Mouse (Mus musculus) layer of hippocampus, postnatal 14 days (tissue): Measurements from ENCODE around the gene Olfr1423. TPM values are rescaled to one million over a fixed set of nuclear protein-coding genes. Genes with fewer than 3 reads are reported as not detected.
"Not testable (repeated sequence)": the region's sequence is repeated elsewhere in the genome, so short reads cannot be mapped to it uniquely, and the experiment has no call there.

Source experiments
- DNase-seq, 2 experiments: peaks; one replicate each; pipeline ENCODE4 v3.0.0; 2021 to 2022; ENCODE audit warnings: low spot score in 2 of 2, mixed read lengths in 1 of 2
- long read RNA-seq, 2 experiments: library from polyadenylated mRNA; stranded (forward); transcript quantifications; one replicate each; pipeline ENCODE4 v2.0.0; 2021
- total RNA-seq, 2 experiments: library from RNA; stranded (reverse); gene quantifications; 2 replicates each; pipeline ENCODE4 v1.2.3; 2021

Olfr1423 gene
- not detected for total RNA-seq
- long read RNA-seq, experiment 1, result 0 reads
- long read RNA-seq, experiment 2, result 0 reads

GRCm38 (mm10) chr19:12041217-12041616 lies at the start of gene Olfr1423:
TSS of gene Olfr1423 (minus strand) at chr19:12041317.
- no peak for DNase-seq

- not testable (repeated sequence) for DNase-seq
Observed at GRCm38 (mm10) chr19:12077631-12078030, 36.5 kb upstream of the Olfr1423 start, which contains the start of gene Olfr1425. TSS of gene Olfr1425 (minus strand) at chr19:12077731.

GRCm38 (mm10) chr19:12069546-12069945 lies 28.4 kb upstream of the Olfr1423 start:
- DNase-seq, result not testable (repeated sequence)

DNA sequence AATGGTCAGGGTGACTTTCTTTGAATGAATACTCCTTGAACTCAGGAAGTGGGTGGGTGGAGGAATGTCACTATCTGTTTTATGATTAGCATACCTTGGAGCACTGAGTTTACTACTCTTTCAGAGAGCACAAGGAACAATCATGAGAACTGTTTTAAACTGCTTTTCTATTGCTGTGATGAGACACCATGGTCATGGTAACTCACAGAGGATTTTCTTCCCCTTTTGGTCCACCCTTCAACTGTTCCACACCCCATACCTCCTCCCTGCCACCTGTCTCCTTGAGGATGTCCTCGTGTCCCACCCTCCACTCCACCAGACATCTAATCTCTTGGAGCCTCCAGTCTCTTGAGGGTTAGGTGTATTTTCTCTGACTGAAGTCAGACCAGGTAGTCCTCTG lies 26.7 kb upstream of the Olfr1423 start:
- DNase-seq, result not testable (repeated sequence)

GRCm38 (mm10) chr19:12062582-12062981 lies 21.5 kb upstream of the Olfr1423 start, which contains the start of gene Olfr1424:
TSS of gene Olfr1424 (minus strand) at chr19:12062682.
- not testable (repeated sequence) for DNase-seq

GRCm38 (mm10) chr19:12043163-12043562 lies 2.0 kb upstream of the Olfr1423 start:
- DNase-seq, result no peak

DNA sequence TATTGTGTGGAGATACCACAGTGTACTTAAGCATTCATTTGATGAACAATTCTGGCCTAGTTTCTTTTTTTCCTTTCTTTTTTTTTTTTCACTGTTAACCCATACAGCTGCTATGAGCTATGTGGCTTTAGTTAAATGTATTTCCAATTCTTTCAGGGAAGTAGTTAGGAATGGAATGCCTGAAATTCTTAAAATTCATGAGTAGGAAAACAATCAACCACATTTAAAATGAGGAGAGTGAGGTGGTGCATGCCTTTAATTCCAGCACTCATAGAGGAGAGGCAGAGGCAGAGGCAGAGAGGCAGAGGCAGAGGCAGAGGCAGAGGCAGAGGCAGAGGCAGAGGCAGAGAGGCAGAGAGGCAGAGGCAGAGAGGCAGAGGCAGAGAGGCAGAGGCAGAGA lies 3.4 kb downstream of the Olfr1423 start:
- no peak for DNase-seq

DNA sequence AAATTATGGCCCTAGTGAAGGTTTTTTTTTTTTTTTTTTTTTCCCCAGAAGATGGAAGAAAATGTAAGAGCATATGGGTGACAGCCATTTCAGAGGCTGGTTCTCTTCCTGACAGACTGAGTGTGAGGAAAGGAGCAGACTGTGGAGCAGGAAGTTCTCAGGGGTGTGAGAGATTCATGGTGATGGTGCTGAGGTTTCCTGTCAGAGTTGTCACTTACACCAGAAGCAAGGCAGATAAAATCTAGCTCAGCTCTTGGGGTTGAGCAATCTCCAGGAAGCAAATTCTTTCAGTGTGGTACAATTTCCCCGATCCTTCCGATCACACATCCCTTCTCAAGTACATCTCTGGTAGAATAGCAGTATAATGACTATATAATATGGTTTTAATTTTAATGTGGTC lies 14.5 kb downstream of the Olfr1423 start:
- DNase-seq, result no peak

DNA sequence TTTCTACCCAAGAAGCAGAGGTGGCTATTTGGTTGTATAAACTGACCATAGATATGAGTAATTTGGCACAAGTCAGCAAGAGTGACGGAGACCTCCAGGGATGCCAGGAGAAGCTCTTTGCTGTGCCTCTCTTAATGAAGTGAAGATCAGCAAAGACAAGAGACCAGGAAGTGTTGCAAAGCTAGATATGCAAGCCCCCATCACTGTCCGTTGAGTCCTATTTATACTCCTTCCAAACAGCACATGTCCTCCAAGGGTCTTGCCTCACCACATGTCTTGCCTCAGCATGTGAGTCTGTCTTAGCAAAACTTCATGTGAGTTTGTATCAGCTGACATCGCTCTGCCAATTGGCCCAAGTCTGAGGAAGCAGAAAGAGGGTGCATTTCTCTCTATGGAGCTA lies 15.8 kb downstream of the Olfr1423 start:
- DNase-seq, result no peak

GRCm38 (mm10) chr19:12024149-12024548 lies 17.0 kb downstream of the Olfr1423 start:
- DNase-seq, result no peak

DNA sequence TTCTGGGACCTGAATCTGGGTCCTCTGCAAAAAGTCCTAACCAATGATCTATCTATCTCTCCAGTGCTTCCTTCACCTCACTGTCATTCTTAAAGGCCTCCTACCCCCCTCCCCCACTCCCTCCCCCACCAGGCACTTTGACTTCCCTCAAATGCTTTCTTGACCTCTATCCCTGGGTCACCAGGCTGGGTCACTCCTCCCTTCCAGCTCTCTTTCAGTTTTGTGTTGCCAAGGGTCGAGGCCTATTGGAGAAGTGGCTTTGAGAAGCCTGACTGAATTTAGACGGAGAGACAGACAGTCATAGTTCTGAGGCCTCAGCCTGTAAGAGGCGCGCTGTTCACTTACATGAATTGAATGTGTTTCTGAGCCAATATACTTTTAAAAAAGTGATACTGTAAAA lies 24.9 kb downstream of the Olfr1423 start:
- no peak for DNase-seq

DNA sequence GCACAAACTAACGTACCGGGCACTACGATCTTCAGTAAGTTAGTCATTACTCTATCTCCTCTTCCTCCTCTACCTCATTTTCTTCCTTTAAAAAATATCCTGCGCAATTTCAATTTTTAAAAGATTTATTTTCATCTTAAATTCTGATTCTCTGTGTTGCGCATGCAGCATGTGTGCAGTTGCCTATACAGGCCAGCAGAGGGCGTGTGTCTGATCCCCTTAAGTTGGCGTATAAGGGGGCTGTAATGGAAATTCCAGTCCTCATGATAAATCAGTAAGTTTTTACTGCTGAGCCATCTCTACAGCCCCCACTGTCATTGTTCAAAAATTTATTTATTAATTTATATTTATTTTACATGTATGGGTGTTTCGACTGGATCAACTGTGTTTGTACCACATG lies 25.4 kb downstream of the Olfr1423 start:
- no peak for DNase-seq

- DNase-seq, result no peak
Observed at GRCm38 (mm10) chr19:12013228-12013627, 27.9 kb downstream of the Olfr1423 start.

- DNase-seq, result no peak
Observed at GRCm38 (mm10) chr19:12012615-12013014, 28.5 kb downstream of the Olfr1423 start.

GRCm38 (mm10) chr19:12011560-12012556 lies 29.3 kb downstream of the Olfr1423 start:
- DNase-seq, result peak; percentile 89 to 93

- peak; percentile 81 to 90 for DNase-seq
Observed at GRCm38 (mm10) chr19:12010916-12011559, 30.1 kb downstream of the Olfr1423 start.

DNA sequence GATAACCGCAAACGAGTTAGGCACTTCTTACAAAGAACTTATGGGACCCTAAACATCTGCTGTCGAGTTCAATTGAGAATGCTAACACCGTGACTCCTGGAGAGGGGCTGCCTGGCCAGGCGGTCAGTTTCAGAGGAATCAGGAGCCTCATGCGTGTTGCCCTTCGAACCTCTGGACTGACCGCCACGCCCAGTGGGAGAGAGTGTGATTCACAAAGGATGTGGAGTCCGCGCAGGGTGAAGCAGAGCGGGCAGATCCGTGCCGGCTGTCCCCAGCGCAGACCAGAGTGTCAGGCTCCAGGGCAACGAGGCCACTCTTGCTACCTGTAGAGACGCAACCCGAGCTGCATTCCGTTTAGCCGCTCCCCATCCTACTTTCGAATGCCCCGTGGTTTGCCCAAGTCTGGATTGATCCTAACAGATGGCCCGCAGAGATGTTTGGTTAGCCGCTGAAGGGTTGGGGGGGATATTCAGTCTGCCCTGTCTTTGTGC lies 30.8 kb downstream of the Olfr1423 start:
- DNase-seq, result no peak

DNA sequence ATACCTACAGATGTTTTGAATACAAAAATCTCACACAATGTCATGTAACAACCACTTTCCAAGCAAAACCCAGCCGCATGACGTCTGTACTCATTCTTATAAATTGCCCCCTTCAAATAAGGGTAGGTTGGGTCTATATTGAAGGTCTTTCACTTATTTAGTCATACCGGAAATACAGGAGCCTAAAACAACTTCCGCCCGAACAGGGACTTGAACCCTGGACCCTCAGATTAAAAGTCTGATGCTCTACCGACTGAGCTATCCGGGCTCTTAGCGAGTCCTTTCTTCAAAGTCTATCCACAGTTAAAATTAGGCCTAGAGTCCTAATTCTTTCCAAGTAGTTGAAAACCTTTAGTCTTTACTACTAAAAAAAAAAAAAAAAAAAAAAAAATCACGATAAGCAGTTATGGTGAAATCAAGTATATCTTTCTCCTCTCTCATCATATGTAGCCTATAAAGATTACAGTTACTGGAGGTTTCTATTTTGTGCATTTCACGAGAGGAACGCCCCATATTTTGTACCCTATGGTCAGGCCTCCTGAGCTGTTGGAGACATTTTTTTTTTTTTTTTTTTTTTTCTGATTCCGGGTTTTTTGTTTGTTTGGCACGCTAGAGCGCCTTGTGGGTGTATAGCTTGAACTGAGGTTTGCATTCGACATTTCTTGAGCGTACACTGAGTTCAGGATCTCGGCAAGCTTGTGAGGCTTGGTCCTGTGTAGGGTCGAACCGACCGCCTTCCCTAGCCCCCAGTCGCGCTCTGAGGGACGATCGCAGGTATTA lies 31.4 kb downstream of the Olfr1423 start:
- peak; percentile 71 to 89 for DNase-seq

GRCm38 (mm10) chr19:12008410-12009380 lies 32.4 kb downstream of the Olfr1423 start:
- no peak for DNase-seq
